Mouse (Mus musculus): ENCODE measurements around the gene Cpeb1. TPM values are rescaled to one million over a fixed set of nuclear protein-coding genes. Genes with fewer than 3 reads are reported as not detected.

Cpeb1 gene
- polyA plus RNA-seq, 2 experiments = 0.77 to 1.1 TPM

GRCm38 (mm10) chr7:81319749-81320148, 135.5 kb downstream of the Cpeb1 start:
- DNase-seq (ENCODE audit: low spot score) (no peak), ATAC-seq (ENCODE audit: low FRiP score, low read depth) (no peak)
- no peaks in the 10 kb centered on the region for H3K36me3 ChIP-seq (ENCODE audit: control insufficient read depth, insufficient read depth, low read length)
- H3K27me3 ChIP-seq (ENCODE audit: control insufficient read depth, insufficient read depth, low read length) = no peaks in the 10 kb centered on the region
- TF ChIP-seq POLR2A (IDR thresholded peaks at IDR 0.05; ENCODE audit: borderline replicate concordance, extremely low read depth, insufficient read depth, insufficient read length) = no peak
- H3K9me3 ChIP-seq (ENCODE audit: control insufficient read depth, low read length) = no peaks in the 10 kb centered on the region
- no peak overlapping the region for H3K4me2 ChIP-seq (replicated peaks; ENCODE audit: low read depth, low read length, severe bottlenecking)
- H3K4me3 ChIP-seq (replicated peaks; ENCODE audit: low read length) = no peak overlapping the region
- no peak overlapping the region for H3K9ac ChIP-seq (ENCODE audit: low read depth, low read length, severe bottlenecking)
- no peak overlapping the region for H3K27ac ChIP-seq (replicated peaks; ENCODE audit: low read depth, low read length)
- no peaks in the 10 kb centered on the region for H3K4me1 ChIP-seq (ENCODE audit: control insufficient read depth, insufficient read depth, low read length)
- 81% methylated on average over 6 of the region's 6 CpGs for WGBS

- Histone ChIP-seq H3K4me2 (replicated peaks; ENCODE audit: low read depth, low read length, severe bottlenecking) (no peak overlapping the region), H3K9me3 (ENCODE audit: control insufficient read depth, low read length) (no peaks in the 10 kb centered on the region), H3K36me3 (ENCODE audit: control insufficient read depth, insufficient read depth, low read length) (no peaks in the 10 kb centered on the region), H3K27me3 (ENCODE audit: control insufficient read depth, insufficient read depth, low read length) (no peaks in the 10 kb centered on the region), H3K4me3 (replicated peaks; ENCODE audit: low read length) (no peak overlapping the region), H3K9ac (ENCODE audit: low read depth, low read length, severe bottlenecking) (no peak overlapping the region), H3K4me1 (ENCODE audit: control insufficient read depth, insufficient read depth, low read length) (no peaks in the 10 kb centered on the region), H3K27ac (replicated peaks; ENCODE audit: low read depth, low read length) (no peak overlapping the region)
- no peak for TF ChIP-seq POLR2A (IDR thresholded peaks at IDR 0.05; ENCODE audit: borderline replicate concordance, extremely low read depth, insufficient read depth, insufficient read length)
- WGBS = 69% methylated on average over 8 of the region's 8 CpGs
- ATAC-seq (ENCODE audit: low FRiP score, low read depth) = no peak
- DNase-seq (ENCODE audit: low spot score) = no peak
Measured at GRCm38 (mm10) chr7:81315583-81315982, 139.7 kb downstream of the Cpeb1 start.

- H3K27me3 ChIP-seq (ENCODE audit: control insufficient read depth, insufficient read depth, low read length) = no peaks in the 10 kb centered on the region
- no peaks in the 10 kb centered on the region for H3K4me1 ChIP-seq (ENCODE audit: control insufficient read depth, insufficient read depth, low read length)
- H3K36me3 ChIP-seq (ENCODE audit: control insufficient read depth, insufficient read depth, low read length) = no peaks in the 10 kb centered on the region
- no peak overlapping the region for H3K4me3 ChIP-seq (replicated peaks; ENCODE audit: low read length)
- DNase-seq (ENCODE audit: low spot score) (no peak), ATAC-seq (ENCODE audit: low FRiP score, low read depth) (no peak)
- TF ChIP-seq POLR2A (IDR thresholded peaks at IDR 0.05; ENCODE audit: borderline replicate concordance, extremely low read depth, insufficient read depth, insufficient read length) = no peak
- H3K9me3 ChIP-seq (ENCODE audit: control insufficient read depth, low read length) = no peaks in the 10 kb centered on the region
- H3K4me2 ChIP-seq (replicated peaks; ENCODE audit: low read depth, low read length, severe bottlenecking) = no peak overlapping the region
- H3K9ac ChIP-seq (ENCODE audit: low read depth, low read length, severe bottlenecking) = no peak overlapping the region
- H3K27ac ChIP-seq (replicated peaks; ENCODE audit: low read depth, low read length) = no peak overlapping the region
Measured at GRCm38 (mm10) chr7:81311581-81311980, 143.7 kb downstream of the Cpeb1 start.

GRCm38 (mm10) chr7:81311130-81311529, 144.1 kb downstream of the Cpeb1 start:
- H3K9ac ChIP-seq (ENCODE audit: low read depth, low read length, severe bottlenecking) = no peak overlapping the region
- ATAC-seq (ENCODE audit: low FRiP score, low read depth) (no peak), DNase-seq (ENCODE audit: low spot score) (no peak)
- H3K27me3 ChIP-seq (ENCODE audit: control insufficient read depth, insufficient read depth, low read length) = no peaks in the 10 kb centered on the region
- no peak overlapping the region for H3K4me2 ChIP-seq (replicated peaks; ENCODE audit: low read depth, low read length, severe bottlenecking)
- 88% methylated on average over 1 of the region's 1 CpGs for WGBS
- no peak for TF ChIP-seq POLR2A (IDR thresholded peaks at IDR 0.05; ENCODE audit: borderline replicate concordance, extremely low read depth, insufficient read depth, insufficient read length)
- H3K4me1 ChIP-seq (ENCODE audit: control insufficient read depth, insufficient read depth, low read length) = no peaks in the 10 kb centered on the region
- H3K9me3 ChIP-seq (ENCODE audit: control insufficient read depth, low read length) = no peaks in the 10 kb centered on the region
- H3K4me3 ChIP-seq (replicated peaks; ENCODE audit: low read length) = no peak overlapping the region
- no peaks in the 10 kb centered on the region for H3K36me3 ChIP-seq (ENCODE audit: control insufficient read depth, insufficient read depth, low read length)
- H3K27ac ChIP-seq (replicated peaks; ENCODE audit: low read depth, low read length) = no peak overlapping the region

- H3K4me2 ChIP-seq (replicated peaks; ENCODE audit: low read depth, low read length, severe bottlenecking) = no peak overlapping the region
- H3K9ac ChIP-seq (ENCODE audit: low read depth, low read length, severe bottlenecking) = no peak overlapping the region
- H3K27ac ChIP-seq (replicated peaks; ENCODE audit: low read depth, low read length) = no peak overlapping the region
- no peaks in the 10 kb centered on the region for H3K36me3 ChIP-seq (ENCODE audit: control insufficient read depth, insufficient read depth, low read length)
- no peaks in the 10 kb centered on the region for H3K4me1 ChIP-seq (ENCODE audit: control insufficient read depth, insufficient read depth, low read length)
- no peak overlapping the region for H3K4me3 ChIP-seq (replicated peaks; ENCODE audit: low read length)
- ATAC-seq (ENCODE audit: low FRiP score, low read depth) = no peak
- WGBS = 93% methylated on average over 6 of the region's 6 CpGs
- no peak for DNase-seq (ENCODE audit: low spot score)
- H3K9me3 ChIP-seq (ENCODE audit: control insufficient read depth, low read length) = no peaks in the 10 kb centered on the region
- TF ChIP-seq POLR2A (IDR thresholded peaks at IDR 0.05; ENCODE audit: borderline replicate concordance, extremely low read depth, insufficient read depth, insufficient read length) = no peak
- H3K27me3 ChIP-seq (ENCODE audit: control insufficient read depth, insufficient read depth, low read length) = no peaks in the 10 kb centered on the region
Measured at GRCm38 (mm10) chr7:81309247-81309646, 146.0 kb downstream of the Cpeb1 start.

GRCm38 (mm10) chr7:81307735-81308134, 147.5 kb downstream of the Cpeb1 start:
- Histone ChIP-seq H3K27ac (replicated peaks; ENCODE audit: low read depth, low read length) (no peak overlapping the region), H3K9me3 (ENCODE audit: control insufficient read depth, low read length) (no peaks in the 10 kb centered on the region), H3K9ac (ENCODE audit: low read depth, low read length, severe bottlenecking) (no peak overlapping the region), H3K4me1 (ENCODE audit: control insufficient read depth, insufficient read depth, low read length) (no peaks in the 10 kb centered on the region), H3K4me3 (replicated peaks; ENCODE audit: low read length) (no peak overlapping the region), H3K4me2 (replicated peaks; ENCODE audit: low read depth, low read length, severe bottlenecking) (no peak overlapping the region), H3K36me3 (ENCODE audit: control insufficient read depth, insufficient read depth, low read length) (no peaks in the 10 kb centered on the region), H3K27me3 (ENCODE audit: control insufficient read depth, insufficient read depth, low read length) (no peaks in the 10 kb centered on the region)
- DNase-seq (ENCODE audit: low spot score) (no peak), ATAC-seq (ENCODE audit: low FRiP score, low read depth) (no peak)
- 74% methylated on average over 8 of the region's 8 CpGs for WGBS
- no peak for TF ChIP-seq POLR2A (IDR thresholded peaks at IDR 0.05; ENCODE audit: borderline replicate concordance, extremely low read depth, insufficient read depth, insufficient read length)

All from limb, embryonic 14.5 days (tissue).